Mouse (Mus musculus): ENCODE measurements at regions not wholly inside any gene's neighbourhood (a gene's known extent, or its start where the extent isn't known, plus 50 kb on each side); places are given as distances from the start of the nearest gene placed in this dataset.
A peak's percentile ranks its signal among the peaks of the same experiment; 100 is the strongest.

DNA sequence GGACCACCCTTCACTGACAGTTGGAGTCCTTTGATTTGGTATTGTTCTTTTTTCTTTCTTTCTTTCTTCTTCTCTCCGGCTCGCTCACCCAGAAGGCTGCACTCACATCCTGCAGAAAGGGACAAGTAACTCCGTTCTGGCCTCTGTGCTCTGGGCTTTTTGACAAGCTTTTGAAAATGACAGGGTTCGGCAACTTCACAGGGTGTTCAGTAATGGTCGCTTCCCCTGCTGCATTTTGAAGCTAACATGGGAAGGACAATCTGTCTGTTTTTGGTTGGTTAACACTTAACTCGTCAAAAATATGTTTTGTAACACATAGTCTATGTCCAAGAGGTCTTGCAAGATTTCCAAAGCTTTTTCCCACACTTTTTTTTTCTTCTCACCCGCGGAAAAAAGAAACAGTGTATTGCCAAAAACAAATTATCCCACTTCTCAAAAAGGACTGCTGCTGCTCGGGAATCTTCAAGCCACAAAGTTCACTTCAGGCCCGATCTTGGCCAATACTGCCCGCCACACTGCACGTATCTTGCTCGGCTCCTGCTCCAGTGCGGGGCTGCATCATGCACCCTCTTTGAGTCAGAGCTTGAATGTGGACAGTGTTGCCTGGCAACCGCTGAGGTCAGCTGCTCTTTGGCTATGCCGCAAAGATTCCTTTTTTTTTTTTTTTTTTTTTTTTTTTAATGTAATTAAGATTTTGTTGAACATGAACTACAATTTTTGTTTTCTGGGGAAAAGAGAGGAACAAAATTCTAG lies 209.4 kb upstream of the Inhba start:
- no peak for DNase-seq

DNA sequence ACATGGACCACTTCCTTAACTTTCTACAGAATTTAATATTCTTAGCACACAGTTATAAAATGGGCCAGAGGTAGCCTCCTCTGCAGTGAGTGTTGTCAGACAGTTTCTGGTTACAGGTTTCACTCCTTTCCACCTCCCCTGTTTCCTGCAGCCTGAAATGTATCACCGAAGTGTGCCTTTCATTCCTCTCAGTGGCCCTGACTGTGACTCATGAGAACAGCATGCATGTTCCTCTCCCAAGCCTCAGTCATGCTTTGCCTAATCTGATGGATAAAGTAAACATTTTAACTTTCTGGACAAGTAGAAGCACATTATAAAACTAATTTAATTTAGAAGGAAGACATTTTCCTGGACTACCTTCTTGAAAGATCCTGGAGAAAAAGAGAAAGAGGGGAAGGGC lies 207.7 kb upstream of the Inhba start:
- no peak for DNase-seq

DNA sequence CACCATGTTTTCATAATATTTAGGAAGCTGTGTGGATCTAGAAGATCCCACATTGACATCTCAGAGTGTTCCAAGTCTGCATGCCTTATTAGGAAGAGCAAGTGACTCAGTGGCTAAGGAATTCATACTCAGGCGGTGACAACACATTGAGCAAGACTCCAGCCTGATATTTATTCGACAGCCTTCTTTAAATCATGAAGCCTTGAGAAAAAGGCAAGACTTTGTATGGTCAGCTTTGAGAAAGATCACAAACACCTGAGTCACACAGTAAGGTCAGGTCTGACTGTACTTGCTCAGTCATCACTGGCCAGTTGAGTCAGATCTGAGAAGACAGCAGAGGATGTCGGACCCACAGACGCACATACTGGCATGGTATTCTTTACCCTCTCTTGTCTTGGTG lies 204.7 kb upstream of the Inhba start:
- DNase-seq = no peak

DNA sequence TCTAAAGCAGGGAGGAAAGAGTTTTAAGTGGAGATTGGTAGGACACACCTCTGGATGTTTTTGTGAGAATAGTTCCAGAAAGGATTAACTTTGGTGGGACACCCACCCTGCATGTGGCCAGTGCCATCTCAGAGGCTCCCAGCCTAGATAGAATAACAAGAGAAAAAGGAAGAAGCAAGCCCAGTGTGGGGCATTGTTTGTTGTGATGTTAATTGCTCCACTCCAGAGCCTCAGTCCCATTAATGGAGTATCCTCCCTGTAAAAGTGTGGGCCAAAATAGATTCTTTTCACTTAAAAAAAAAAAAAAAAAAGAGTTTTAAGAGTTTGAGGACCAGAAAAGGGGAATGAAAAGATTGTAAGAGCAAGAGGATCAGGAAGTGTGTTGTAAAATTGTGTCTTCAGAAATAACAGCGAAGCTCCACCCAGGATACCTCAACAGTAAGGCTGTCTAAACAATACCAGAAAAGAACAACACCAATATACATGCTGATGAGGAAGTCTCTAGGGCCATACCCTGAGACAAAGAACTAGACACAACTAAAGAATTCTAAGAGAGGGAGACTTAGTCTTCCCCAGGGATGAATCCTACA lies 189.3 kb upstream of the Inhba start:
- no peak for DNase-seq

DNA sequence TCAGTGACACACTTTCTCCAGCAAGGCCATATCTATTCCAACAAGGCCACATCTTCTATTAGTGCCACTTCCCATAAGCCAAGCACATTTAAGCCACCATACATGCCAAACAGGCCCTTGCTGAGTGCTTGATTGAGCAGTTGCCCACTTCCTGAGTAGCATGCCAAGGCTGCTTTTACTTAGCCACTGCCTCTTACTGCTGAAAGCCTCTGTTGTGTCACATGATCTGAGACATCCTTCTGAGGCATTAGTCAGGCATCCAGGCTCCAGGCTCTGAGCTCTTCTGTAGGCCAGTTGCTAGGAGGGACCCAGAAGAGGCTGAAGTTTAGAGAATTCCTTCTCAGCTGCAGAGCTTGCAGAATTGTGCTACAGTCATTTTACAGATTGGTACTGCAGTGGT lies 165.8 kb upstream of the Inhba start:
- DNase-seq = peak; percentile 1 to 6

DNA sequence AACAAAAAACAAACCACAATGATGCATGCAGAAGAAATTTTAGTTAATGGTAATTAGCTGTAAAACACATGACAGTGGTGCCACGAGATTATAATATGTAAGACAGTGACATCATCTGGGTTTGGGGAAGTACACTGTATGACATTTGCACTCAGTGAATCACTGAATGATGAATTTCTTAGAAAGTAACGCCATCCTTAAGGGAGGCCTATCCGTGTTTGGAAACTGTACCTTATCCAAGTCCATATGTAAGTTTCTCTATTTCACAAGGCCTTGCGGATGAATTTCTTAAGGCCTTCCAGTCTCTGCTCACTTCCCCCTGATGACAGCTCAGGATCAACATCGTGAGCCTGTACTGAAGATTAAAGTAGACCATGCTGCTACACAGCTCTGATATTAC lies 163.6 kb upstream of the Inhba start:
- no peak for DNase-seq

DNA sequence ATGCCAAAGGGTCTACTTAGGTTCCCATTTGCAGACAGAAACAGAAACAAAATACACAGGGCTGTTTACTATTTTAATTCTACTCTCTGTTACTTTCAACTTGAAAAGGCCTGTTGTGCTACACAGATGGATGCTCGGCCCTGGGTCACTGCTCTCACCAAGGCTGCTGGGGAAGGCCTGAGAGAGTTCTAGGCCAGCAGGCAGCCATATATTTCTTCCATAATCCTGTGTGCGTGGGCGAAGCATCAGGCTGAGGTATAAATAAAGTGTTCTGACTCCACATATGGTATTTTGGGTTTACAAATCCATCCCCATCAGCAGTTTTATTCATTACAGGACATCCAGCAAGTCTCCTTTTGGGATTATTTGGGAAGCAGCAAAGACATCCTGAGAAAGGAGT lies 162.5 kb upstream of the Inhba start:
- no peak for DNase-seq

DNA sequence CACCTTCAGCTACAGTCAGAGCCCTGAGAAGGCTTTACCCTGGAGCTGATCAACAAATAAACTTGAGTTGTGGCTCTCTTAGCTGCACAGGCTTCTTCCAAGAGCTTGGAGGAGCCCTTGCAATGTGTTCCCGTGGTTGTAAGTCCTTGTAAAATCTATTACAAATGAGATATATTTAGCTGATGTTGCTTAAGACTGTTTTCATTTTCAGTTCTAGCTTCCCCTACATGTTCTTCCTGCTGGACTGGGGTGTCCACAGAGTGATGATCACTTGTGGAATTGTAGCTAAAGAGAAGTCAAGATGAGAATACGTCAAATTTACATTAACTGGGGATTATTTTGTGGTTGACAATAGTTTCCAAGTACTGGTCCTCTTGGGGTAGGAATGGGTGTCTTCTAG lies 161.3 kb upstream of the Inhba start:
- DNase-seq = no peak

DNA sequence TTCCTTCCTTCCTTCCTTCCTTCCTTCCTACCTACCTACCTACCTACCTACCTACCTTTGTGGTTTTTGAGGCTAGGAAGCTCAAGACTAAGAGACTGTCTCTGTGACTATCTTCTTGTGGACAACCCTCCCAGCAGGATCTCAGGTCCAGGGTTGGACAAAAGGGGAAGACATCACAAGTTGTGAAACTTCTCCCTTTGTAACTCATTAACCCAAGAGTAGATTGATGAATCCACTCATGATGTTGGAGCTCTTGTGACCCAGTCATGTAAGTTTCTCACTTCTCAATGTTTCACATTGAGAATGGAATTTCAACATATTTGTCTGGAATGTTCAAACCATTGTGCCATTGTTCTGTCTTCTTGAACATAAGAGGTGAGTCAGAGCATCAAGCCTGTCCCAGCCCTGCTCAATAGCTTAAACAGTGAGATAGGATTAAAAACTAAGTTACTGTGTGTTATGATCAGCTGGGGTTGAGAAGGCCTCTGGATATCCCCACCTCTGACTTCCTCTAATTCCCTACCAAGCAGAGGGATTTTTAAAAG lies 158.6 kb upstream of the Inhba start:
- no peak for DNase-seq

DNA sequence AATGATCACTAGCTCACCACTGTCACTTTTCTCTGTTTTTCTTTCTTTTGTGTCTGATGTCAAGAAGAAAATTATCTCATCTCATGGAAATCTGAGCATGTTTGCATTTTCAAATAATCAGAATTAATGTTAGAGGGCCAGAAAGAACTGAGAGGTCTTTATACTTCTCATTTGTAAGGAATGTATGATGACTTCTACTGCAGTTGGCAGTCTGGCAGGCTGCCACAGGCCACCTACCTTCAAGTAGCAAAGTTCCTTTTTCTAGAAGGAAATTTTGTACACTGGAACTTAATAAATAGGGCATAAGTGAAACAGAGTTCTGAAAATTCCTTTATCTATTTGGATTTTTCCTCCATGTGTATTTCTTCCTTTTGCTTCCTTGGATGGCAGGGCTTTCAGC lies 148.7 kb upstream of the Inhba start:
- no peak for DNase-seq

DNA sequence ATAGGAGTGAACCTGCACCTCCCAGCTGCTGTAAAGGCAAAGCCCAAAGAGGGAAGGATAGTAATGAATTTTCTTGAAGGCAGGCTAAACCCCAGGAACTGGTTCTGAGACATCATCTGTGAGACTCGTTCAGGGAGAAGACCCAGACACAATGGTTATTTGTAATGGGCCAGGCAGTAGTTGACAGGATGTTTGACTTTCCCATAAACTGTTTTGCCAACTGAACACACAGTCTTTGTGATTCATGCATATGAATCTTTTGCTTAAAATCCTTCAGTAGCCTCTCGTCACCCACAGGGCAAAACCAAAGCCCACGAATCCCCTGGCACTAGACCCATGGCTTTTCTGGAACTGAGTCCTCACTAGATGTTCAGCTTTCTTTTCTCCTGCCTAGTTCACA lies 148.3 kb upstream of the Inhba start:
- DNase-seq = no peak

DNA sequence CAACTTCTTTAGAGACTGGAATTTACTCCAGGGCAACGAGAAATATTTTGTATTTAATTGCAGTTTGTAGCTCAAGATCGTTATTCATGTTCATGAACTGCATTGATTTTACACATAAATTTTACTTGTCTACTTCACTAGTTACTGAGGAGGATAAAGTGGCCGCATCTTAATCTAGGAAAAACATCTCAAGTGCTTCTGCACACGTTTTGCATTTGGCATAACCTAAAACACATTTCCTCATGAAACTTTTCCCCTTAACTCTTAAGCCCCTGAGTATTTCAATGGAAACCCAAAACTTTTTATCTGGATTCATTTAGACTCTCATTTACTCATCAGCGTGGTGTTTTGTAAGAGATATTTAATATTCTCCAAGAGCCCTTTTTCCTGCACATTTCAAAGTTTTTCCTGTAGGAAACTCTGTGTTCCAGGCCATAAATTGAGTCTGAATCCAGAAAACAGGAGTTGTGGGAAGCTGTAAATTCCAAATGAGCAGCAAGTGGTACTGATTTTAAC lies 144.5 kb upstream of the Inhba start:
- DNase-seq = no peak

DNA sequence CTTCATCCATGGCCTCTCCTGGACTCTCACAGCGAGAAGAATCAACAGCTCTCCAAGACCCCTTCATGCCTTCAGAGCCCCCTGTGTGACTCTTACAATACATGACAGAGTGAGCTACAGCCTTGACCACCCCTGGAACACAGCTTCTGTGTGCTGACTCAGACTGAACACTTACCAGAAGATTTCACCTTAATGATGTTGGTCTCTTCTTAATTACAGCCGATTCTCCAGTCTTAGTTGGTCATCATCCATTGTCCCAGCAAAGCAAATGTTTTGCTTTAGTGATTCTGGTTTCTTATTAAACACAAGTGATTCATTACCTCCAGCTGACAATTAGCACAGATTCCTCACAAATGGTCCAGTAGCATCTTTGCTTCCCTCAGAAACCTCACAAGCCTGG lies 134.0 kb upstream of the Inhba start:
- no peak for DNase-seq

DNA sequence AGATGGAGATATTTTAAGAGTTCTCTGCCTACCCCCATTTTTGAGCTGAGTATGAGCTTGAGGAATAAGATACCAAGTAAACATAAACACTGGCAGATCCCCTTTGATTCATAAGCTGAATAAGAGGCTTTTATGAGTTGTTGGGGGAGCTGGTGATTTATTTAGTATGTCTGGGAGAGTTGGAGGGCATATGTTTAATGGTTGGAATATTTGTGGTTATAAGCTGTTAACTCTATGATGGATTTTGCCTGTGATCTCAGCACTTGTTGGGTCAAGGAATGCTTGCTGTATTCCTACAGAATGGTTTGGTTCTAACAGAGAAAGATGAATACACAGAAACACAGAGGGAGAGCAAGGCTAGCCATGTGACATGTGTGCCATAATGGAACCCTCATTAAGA lies 132.1 kb upstream of the Inhba start:
- DNase-seq = no peak

DNA sequence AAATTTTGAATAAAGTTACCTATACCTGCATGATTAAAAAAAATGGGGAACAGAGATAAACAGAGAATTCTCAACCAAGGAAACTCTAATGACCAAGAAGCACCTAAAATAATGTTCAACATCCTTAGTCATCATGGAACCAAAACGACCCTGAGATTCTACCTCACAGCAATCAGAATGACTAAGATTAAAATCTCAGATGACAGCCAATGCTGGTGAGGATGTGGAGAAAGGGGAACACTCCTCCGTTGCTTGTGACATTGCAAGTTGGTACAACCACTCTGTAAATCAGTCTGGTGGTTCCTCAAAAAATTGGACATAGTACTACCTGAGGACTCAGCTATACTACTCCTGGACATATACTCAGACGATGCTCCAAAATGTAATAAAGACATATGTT lies 120.9 kb upstream of the Inhba start:
- no peak for DNase-seq

DNA sequence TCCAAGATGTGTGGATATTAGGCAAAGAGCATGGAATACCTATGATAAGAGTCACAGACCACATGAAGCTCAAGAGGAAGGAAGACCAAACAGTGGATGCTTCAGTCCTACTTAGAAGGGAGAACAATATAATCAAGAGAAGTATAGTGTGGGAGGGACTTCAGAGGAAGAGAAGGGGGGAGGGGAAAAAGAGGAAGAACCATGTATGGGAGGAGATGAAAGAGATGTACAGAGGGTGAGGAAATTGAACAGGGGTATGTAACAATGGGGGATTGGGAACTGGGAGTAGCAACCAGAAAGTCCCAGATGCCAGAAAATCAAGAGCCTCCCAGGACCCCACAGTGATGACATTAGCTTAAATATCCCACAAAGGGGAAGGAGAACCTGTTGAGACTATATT lies 120.2 kb upstream of the Inhba start:
- no peak for DNase-seq

DNA sequence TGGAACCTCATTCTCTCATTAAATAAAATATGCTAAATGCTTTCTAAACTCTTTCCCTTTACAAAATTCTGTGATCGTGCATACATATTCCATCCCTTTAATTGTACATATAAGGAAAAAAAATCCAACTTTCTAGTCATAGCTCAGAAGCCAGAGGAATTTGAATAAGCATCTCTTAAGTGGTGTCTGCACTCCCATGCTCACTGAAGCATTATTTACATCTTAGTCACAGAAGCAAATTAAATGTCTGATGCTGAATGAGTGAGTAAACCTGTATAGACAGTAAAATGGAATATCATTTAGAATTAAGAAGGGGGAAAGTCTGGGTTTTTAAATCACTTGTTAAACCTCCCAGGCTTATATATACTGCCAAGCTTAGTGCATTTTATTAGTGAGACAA lies 113.5 kb upstream of the Inhba start:
- no peak for DNase-seq

DNA sequence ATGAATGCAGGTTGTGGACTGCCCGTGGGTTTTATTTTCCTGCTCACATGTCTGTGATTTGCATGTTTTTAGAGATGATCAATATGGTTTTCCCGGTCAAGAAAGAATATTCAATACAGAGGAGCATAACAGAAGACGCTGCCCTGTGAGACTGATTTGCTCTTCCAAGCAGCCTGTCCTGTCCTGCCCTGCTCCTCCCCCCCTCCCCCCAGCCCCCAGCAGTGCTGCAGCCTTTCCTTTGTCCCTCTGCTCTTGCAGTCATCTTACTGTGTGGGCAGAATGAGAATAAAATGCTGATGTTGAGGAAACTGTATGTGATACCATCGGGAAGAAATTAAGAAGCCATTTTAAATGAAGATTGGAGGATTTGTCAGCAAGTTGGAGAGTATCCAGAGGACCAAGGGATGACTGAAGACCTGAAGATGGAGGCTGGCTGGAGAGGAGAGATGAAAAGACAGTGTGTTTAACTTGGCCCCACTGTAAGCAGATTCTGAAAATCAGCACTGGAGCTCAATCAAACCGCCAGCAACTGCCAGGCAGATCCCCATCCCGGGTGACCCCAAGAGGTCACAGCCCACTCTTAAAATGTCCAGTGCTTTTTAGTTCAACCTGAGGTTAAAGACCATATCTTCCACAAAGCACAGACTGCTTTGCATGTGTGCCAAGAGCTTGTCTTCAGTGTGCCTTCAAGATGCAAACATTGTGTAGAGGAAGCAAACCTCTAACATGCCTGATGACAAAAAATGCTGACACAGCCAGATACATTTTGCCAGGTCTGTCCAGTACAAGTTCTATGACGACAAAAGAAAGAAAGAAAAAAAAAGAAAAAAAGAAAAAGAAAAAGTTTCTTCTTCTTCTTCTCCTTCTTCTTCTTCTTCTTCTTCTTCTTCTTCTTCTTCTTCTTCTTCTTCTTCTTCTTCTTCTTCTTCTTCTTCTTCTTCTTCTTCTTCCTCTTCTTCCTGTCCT lies 109.7 kb upstream of the Inhba start:
- DNase-seq = no peak

DNA sequence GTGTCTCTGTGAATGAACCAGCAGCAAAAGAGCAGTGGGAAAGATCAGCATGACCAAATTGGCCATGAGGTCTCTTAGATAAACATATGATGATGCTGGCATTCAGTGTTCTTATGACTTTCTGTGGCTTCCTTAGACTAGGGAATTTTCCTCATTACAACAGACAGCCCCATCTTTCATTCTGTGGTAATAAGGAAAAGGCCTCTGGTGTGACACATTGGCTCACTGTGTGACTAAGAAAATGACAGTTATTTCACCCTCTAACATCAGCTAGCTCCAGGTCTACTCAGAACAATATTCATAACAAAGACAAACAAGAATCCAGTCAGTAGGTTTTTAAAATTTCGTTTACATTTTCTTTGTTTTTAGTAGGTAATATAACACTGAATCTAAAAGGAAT lies 103.8 kb upstream of the Inhba start:
- no peak for DNase-seq

DNA sequence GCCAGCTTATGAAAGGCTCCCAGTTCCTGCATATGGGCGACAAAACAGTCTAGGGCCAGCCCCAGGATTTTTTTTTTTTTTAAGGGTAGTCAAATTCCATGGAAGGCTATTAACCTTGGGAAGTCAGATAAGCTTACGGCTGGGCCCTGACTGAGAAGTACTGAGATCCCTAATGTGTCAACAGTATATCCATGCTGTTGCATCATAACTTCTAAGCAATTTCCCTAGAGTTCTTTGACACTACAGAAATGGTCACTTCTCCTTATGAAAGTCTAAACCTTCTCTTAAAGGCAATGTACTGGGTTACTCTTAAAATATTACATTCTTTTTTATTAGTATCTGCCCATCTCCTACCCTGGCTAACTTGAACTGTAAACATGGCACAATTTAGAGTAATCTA lies 101.1 kb upstream of the Inhba start:
- DNase-seq = no peak

DNA sequence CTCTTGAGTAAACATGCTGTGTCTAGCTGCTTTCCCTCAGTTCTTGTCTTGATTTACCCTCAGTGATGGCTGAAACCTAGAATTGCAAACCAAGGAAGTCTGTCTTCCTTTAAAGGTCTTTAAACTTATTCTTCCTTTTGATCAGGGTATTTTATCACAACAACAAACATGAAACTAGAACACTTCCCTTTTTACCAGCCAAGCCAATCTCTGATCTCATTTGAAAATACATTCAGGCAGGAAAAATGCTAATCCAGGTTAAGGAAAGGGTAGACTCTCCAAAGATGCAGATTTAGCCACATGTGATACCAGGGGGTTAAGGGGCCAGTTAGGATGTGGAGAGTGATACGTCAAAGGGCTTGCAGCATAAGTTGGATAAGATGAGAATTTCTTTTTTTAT lies 100.4 kb upstream of the Inhba start:
- no peak for DNase-seq

DNA sequence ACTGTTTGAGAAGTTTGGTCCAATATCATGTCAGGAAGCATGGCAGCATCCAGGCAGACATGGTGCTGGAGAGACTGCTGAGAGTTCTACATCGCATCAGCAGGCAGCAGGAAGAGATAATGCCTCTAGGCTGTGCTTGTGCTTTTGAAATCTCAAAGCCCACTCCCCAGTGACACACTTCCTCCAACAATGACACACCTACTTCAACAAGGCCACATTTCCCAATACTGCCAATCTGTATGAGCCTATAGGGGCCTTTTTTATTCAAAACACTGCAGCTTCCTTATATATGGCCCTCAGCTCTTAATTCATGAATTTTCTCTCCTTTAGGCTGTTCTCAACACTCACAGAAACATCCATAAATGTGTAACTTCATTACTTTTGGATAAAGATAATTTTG lies 97.4 kb upstream of the Inhba start:
- DNase-seq = no peak

DNA sequence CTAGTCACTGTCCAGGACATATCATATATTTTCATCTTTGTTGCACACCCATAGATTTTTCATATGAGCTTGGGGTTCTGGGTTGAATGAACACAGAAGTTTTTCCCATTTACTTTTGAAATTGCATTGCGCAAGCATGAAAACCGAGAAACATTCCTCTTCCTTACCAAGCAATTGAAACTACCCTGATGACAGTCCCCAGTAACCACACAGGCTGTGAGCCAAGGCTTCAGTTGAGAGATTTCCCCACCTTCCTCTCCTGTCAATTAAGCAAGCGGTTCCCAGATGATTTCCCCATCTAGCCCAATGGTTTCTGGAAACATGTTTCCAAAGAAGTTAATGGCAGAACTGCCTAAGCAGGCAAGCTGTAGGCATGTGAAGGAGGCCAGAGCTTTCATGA lies 81.8 kb upstream of the Inhba start:
- no peak for DNase-seq
